Mouse (Mus musculus) megakaryocyte-erythroid progenitor cell, adult 5-6 weeks (primary cell): ENCODE results near the gene Slc5a10. TPM values are rescaled to one million over a fixed set of nuclear protein-coding genes. Genes with fewer than 3 reads are reported as not detected.
"Not testable (repeated sequence)": the region's sequence is repeated elsewhere in the genome, so short reads cannot be mapped to it uniquely, and the experiment has no call there.

ENCODE experiments used
- ATAC-seq: replicated peaks from 2 replicates; pipeline ENCODE4 v1.8.0; 2016; ENCODE audit warnings: mild to moderate bottlenecking, inconsistent platforms; ENCODE audit not compliant: severe bottlenecking, poor library complexity, low FRiP score, low TSS enrichment
- total RNA-seq, 2 experiments: library from RNA; stranded (forward) in 1 of 2; stranded (reverse) in 1 of 2; fragments of 200-1000, 215-1000 nt in 1 of 2; fragments of >200 nt in 1 of 2; fragmentation: Nextera tagmentation in 1 of 2; gene quantifications; 2 replicates each; pipeline ENCODE4 v1.2.3; 2014 to 2017

Gene Slc5a10
- total RNA-seq, 2 experiments from 2014 or later, result not detected

- ATAC-seq, result no peak
Observed at GRCm38 (mm10) chr11:61653568-61653967, 67.1 kb downstream of the Slc5a10 start.

DNA sequence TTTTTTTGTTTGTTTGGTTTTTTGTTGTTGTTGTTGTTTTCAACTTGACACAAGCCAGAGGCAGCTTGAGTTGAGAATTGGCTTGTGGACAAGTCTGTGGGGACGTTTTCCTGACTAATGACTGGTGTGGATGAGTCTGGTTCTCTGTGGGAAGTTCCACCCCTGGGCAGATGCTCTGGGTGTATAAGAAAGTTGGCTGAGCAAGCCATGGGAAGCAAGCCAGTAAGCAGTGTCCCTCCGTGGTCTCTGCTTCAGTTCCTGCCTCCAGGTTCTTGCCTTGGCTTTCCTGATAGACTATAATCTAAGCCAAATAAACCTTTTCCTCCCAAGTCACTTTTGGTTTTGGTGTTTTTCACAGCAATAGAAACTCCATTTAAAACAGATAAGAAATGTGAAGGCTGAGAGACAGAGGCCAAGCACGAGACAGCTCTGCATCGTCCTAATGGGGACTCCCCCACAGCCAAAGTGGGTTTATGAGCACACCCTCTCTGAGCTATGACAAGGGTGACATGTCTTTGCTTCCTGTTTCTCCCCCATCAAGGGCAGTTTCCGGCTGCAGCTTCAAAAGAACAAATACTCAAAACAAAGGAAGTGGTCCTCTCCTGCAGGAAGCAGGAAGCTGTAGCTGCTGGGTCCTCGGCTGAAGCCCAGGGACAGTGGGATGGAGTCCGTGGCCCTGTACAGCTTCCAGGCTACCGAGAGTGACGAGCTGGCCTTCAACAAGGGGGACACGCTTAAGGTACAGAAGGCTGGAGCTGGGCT lies 67.8 kb downstream of the Slc5a10 start, which contains the start of gene Grap:
Grap (plus strand) TSS at position 580 of the 762 bp plus-strand sequence.
- no peak for ATAC-seq

DNA sequence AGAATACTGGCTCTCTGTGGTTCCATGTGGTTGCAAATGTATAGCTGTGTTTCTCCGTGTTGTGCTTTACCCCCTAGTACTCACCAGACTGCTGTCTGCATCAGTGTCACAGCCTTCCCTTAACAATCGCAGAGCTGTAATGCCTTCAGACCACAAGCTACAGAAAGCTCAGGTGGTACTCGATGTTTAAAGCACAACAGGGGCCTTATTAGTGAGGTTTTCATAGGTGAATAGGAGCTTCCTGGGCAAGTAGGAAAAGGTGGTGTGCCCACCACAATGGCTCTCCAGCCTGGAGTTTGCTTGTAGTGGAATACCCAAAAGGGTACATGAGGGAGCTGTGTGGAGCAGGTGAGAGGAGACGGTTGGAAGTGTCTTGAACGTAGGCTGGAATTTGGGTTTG lies 68.4 kb downstream of the Slc5a10 start:
- no peak for ATAC-seq

DNA sequence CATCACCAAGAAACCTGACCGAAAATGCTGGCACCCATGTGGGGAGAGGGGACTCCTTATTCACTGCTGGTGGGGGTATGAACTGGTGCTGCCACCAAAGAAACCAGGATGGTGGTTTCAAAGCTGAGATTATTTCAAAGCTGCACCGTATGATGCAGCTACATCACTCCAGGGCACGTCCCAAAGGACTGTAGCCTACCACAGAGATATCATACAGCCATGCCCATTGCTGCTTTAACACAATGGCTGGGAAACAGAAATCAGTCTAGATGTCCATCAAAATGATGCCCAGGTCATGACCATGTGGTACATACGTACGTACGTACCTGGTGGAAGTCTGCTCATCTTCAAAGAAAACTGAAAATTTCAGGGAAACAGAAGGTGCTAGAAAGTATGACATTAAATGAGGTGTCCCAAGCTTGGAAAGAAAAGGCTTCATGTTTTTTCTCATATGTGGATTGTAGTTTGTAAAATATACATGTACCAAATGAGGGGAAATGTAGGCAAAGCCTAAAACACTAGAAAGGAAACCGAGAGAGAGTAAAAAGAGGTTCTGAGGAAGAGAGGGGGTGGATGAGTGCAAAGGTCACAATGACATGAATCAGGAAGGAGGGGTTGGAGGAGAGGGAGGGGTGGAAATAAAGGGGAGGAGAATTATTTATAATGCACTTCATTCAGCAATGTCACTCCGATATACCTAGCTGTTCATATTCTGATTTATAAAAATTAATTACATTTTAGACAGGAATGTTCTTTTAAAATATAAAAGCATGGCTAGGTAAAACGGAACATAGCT lies 70.0 kb downstream of the Slc5a10 start:
- ATAC-seq, result no peak

DNA sequence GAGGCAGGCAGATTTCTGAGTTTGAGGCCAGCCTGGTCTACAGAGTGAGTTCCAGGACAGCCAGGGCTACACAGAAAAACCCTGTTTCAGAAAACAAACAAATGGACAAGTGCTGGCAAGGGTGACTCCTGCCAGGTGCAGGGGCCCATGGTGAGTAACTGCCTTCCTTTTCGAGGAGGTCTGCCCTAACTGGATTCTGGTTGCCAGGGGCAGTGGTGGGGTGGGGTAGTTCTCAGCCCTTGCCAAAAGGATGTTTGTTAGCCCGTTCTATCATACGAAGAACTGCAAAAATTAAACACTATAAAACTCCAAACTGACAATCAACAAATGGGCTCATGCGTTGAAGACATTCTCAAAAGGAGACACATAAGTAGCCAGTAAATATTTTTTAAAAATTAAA lies 71.0 kb downstream of the Slc5a10 start:
- no peak for ATAC-seq

DNA sequence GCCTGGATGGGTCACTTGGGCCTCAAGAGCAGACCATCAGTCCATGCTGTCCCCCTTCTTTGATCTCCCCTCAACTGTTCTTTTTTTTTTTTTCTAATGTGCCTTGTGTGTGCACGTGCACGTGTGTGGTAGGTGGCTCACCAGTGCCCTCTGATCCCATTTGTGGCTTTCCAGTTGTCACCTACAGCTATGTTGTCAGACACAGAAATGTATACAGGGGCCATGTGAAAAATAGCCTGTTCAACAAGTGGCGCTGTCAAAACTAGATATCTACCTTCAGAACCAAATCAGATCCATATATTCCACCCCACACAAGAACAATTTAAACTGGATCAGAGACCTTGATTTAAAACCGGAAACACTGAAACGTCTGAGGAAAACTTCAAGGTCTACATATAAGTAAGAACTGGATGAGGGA lies 71.5 kb downstream of the Slc5a10 start:
- no peak for ATAC-seq

GRCm38 (mm10) chr11:61648749-61649115 lies 71.9 kb downstream of the Slc5a10 start:
- no peak for ATAC-seq

GRCm38 (mm10) chr11:61647956-61648748 lies 72.5 kb downstream of the Slc5a10 start:
- ATAC-seq, result no peak

- no peak for ATAC-seq
Observed at GRCm38 (mm10) chr11:61647110-61647910, 73.3 kb downstream of the Slc5a10 start.

GRCm38 (mm10) chr11:61646499-61647039 lies 74.1 kb downstream of the Slc5a10 start:
- ATAC-seq, result no peak

GRCm38 (mm10) chr11:61645357-61645857 lies 75.2 kb downstream of the Slc5a10 start:
- no peak for ATAC-seq

DNA sequence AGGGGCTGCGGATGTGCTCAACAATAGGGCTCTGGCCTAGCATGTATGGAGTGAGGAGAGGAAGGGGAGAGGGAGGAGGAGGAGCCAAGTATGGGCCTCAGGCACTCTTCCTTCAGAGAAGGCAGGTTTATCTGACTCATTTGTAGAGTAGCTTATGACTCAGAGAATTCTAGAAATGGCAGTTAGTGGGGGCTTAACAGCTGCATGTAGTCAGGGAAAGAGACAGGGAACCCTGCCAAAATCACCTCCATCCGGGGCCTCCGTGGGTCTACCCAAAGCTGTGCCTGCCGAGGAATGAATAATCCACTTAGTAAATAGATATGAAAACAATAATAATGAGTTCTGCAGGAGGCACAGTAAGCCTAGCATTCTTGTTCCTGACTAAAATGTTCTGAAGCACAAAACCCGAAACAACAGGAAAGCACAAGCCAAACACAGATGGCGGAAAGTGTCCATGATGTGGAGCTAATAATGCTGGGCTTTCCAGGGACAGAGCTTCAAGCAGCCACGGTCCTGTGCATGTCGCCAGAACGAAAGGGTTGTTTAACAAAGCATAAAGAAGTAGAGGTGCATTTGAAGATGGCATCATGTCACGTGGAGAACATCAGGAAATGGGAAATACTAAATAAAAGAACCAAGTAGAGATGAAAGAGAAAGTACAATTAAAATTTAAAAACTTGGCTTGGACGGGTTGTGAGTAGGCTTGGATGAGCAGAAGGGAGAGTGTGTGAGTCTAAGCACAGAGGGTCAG lies 75.9 kb downstream of the Slc5a10 start:
- ATAC-seq, result no peak

DNA sequence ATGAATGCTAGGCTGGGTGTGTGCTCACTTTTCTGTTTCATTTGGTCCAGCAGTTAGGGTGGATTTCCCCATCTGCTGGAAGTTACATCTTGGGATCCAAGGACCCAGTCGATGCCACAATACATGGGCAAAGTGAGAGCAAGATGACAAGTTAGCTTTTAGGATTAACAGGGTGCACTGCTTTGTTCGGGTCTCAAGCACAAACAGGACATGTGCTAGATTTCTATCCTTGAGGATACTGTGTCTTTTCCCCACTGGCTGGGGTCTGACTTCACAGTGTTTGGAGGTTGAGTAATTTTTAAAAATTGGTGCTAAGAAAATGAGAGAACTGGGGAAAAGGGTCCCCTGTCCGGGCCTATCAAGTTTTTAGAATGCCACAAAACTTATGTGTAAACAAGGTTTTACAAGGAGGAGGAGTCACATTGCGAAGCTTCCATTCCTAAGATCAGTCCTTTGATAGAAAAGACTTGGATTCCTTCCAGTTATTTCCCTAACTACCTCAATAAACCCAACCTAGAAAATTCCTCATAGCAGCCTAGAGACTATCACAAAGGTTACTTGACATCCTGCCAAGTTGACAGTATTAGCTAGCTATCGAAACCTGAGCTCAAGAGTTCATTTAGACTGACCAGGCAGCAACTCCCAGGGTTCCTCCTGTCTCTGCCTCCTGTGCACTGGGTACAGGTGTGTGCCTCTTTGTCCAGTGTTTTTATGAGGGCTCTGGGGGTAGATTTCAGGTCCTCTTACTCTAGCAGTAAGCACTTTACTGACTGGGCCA lies 77.3 kb downstream of the Slc5a10 start:
- ATAC-seq, result no peak

DNA sequence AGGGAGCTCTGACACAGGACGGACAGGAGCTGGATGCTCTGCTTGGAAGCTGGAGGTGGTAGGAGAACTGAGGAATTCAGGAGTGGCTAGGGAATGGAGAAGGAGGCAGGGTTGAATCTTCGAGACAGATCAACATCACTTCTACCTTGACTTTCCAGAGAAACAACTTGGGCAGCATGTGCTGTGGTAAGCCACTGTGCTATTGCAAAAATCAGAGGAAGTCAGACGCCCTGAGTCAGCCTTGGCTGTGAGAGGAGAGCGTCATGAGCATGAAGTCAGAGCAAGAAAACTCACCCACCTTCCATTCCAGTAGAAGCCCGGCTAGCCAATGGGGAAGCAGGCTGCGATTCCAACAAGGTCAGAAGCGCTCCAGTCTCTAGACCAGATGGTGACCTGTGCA lies 78.5 kb downstream of the Slc5a10 start:
- ATAC-seq, result no peak

- not testable (repeated sequence) for ATAC-seq
Observed at GRCm38 (mm10) chr11:61640585-61640984, 80.0 kb downstream of the Slc5a10 start.

DNA sequence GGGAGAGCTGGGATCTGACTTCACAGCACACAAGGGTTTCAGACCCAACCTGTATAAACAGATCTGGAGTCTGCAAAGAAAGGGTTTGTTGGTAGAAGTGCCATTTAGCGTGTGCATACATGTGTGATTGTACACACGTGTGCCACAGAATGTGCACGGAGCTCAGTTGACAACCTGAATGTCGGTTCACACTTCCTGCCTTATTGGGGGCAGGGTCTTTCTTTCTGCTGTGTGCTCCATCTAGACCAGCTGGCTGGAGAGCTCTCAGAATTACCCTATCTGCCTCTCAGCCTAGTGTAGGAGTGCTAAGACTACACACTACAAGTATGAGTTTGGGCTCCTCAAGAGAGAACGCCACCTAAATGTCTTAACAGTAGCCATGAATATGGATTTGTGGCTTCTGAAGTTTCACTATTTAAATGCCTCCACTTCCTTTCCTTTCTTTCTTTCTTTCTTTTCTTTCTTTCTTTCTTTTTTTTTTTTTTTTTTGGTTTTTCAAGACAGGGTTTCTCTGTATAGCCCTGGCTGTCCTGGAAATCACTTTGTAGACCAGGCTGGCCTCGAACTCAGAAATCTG lies 80.9 kb downstream of the Slc5a10 start:
- ATAC-seq, result no peak
